Mouse (Mus musculus) lung, adult 2 months (tissue): ENCODE data around the gene Slc39a7. TPM values are rescaled to one million over a fixed set of nuclear protein-coding genes. Genes with fewer than 3 reads are reported as not detected.

Source experiments
- DNase-seq: peaks from one replicate; pipeline ENCODE4 v3.0.0; 2022
- H3K4me1 ChIP-seq: fragments of 200-500 bp; 2 replicates; pipeline ENCODE4 v1.6.1; 2011; ENCODE audit warnings: low read length; ENCODE audit not compliant: control insufficient read depth, insufficient read depth
- H3K4me3 ChIP-seq: fragments of 200-500 bp; replicated peaks from 2 replicates; pipeline ENCODE3; 2011; ENCODE audit warnings: low read depth, mild to moderate bottlenecking, control low read depth, low read length; ENCODE audit errors: extremely low read depth
- CTCF ChIP-seq: fragments of 200-500 bp; IDR thresholded peaks from 2 replicates; pipeline ENCODE4 v1.5.1; 2011; ENCODE audit warnings: mild to moderate bottlenecking, low read length, control low read depth; ENCODE audit not compliant: insufficient read depth
- POLR2A ChIP-seq: fragments of 200-500 bp; IDR thresholded peaks from 2 replicates; pipeline ENCODE4 v1.6.1; 2011; ENCODE audit warnings: low read depth, mild to moderate bottlenecking, control low read depth, low read length, borderline replicate concordance; ENCODE audit errors: extremely low read depth
- WGBS: fragments of 180-500 bp; shearing (Covaris S2); methylation state at CpG from one replicate; pipeline ENCODE4 v1.1.7; 2018; 5-methylcytosine and 5-hydroxymethylcytosine counted together
- polyA plus RNA-seq: library from polyadenylated mRNA; depleted of rRNA; stranded (reverse); fragments of >200 nt; gene quantifications from 2 replicates; pipeline ENCODE4 v1.2.3, GENCODE M21; 2012; rRNA removed

The Slc39a7 gene
- polyA plus RNA-seq, 1 experiment, result 183 TPM

GRCm38 (mm10) chr17:33980181-33981035 lies 51.1 kb downstream of the Slc39a7 start:
- Histone ChIP-seq H3K4me1 (peaks cover 15% of the 10 kb centered on the region), H3K4me3 (no peak overlapping the region)
- TF ChIP-seq POLR2A, result no peak
- TF ChIP-seq CTCF, result no peak
- no peak for DNase-seq
- 69% methylated on average over 19 of the region's 19 CpGs for WGBS

- H3K4me3 ChIP-seq, result no peak overlapping the region
- WGBS, result 47% methylated on average over 6 of the region's 6 CpGs
- TF ChIP-seq CTCF (no peak), POLR2A (no peak)
- DNase-seq, result no peak
- peaks cover 15% of the 10 kb centered on the region for H3K4me1 ChIP-seq
Measured at GRCm38 (mm10) chr17:33979512-33980050, 51.9 kb downstream of the Slc39a7 start.

GRCm38 (mm10) chr17:33978631-33979031 lies 52.9 kb downstream of the Slc39a7 start:
- peak; percentile 80 for DNase-seq
- TF ChIP-seq POLR2A (peak; percentile 84; the same call in 1 of the 2 replicates), CTCF (no peak)
- H3K4me3 ChIP-seq, result peak overlapping the region; percentile 81

More at GRCm38 (mm10) chr17:33978631-33979031, 52.9 kb downstream of the Slc39a7 start:
- H3K4me1 ChIP-seq, result peaks cover 15% of the 10 kb centered on the region
- WGBS, result under 1% methylated on average over 17 of the region's 17 CpGs

Other genes starting within 250 kb of the Slc39a7 start
- gene Angptl4, start 249.9 kb downstream of the Slc39a7 start, polyA plus RNA-seq, result 34.6 and 87.6 TPM in 2 replicates
- 395 and 450 TPM in 2 replicates for gene Kank3, start 221.2 kb downstream of the Slc39a7 start, polyA plus RNA-seq
- 506 and 507 TPM in 2 replicates for gene Rps28, start 207.1 kb downstream of the Slc39a7 start, polyA plus RNA-seq
- 334 and 389 TPM in 2 replicates for gene Ndufa7, start 207.1 kb downstream of the Slc39a7 start, polyA plus RNA-seq
- 28.3 and 30.4 TPM in 2 replicates for gene Cd320, start 188.6 kb downstream of the Slc39a7 start, polyA plus RNA-seq
- not detected in 2 replicates for gene Gm7029, start 157.8 kb downstream of the Slc39a7 start, polyA plus RNA-seq
- gene Kifc1, start 141.0 kb downstream of the Slc39a7 start, polyA plus RNA-seq, result 1.2 and 3.0 TPM in 2 replicates
- 0.33 and 0.41 TPM in 2 replicates for gene Platr17, start 126.5 kb downstream of the Slc39a7 start, polyA plus RNA-seq
- gene Daxx, start 122.3 kb downstream of the Slc39a7 start, polyA plus RNA-seq, result 33.7 and 35.9 TPM in 2 replicates
- gene Tapbp, start 115.8 kb downstream of the Slc39a7 start, polyA plus RNA-seq, result 225 and 249 TPM in 2 replicates
- gene Zbtb22, start 115.8 kb downstream of the Slc39a7 start, polyA plus RNA-seq, result 65.1 and 92.1 TPM in 2 replicates
- 247 and 272 TPM in 2 replicates for gene Rgl2, start 102.1 kb downstream of the Slc39a7 start, polyA plus RNA-seq
- gene Pfdn6, start 91.3 kb downstream of the Slc39a7 start, polyA plus RNA-seq, result 19.2 and 26.2 TPM in 2 replicates
- gene Wdr46, start 91.0 kb downstream of the Slc39a7 start, polyA plus RNA-seq, result 13.4 and 16.8 TPM in 2 replicates
- 11.4 and 12.6 TPM in 2 replicates for gene B3galt4, start 80.2 kb downstream of the Slc39a7 start, polyA plus RNA-seq
- 62.8 and 70.3 TPM in 2 replicates for gene Vps52, start 75.9 kb downstream of the Slc39a7 start, polyA plus RNA-seq
- 260 and 331 TPM in 2 replicates for gene Rps18, start 75.7 kb downstream of the Slc39a7 start, polyA plus RNA-seq
- gene H2-K1, start 31.3 kb downstream of the Slc39a7 start, polyA plus RNA-seq, result 2,389 and 3,036 TPM in 2 replicates
- 40.7 and 53.6 TPM in 2 replicates for gene Ring1, start 7.0 kb downstream of the Slc39a7 start, polyA plus RNA-seq
- gene H2-Ke6, start 3.6 kb downstream of the Slc39a7 start, polyA plus RNA-seq, result 91.2 and 130 TPM in 2 replicates
- gene Rxrb, start 130 bp upstream of the Slc39a7 start, polyA plus RNA-seq, result 63.2 and 79.8 TPM in 2 replicates
- gene Col11a2, start 7.8 kb upstream of the Slc39a7 start, polyA plus RNA-seq, result 1.0 and 1.3 TPM in 2 replicates
- gene H2-Oa, start 60.7 kb upstream of the Slc39a7 start, polyA plus RNA-seq, result 14.1 and 19.8 TPM in 2 replicates
- gene H2-DMa, start 87.9 kb upstream of the Slc39a7 start, polyA plus RNA-seq, result 109 and 118 TPM in 2 replicates
- gene Brd2, start 91.0 kb upstream of the Slc39a7 start, polyA plus RNA-seq, result 101 and 140 TPM in 2 replicates
- 33.3 and 38.9 TPM in 2 replicates for gene H2-DMb2, start 111.6 kb upstream of the Slc39a7 start, polyA plus RNA-seq
- gene H2-DMb1, start 121.4 kb upstream of the Slc39a7 start, polyA plus RNA-seq, result 146 and 187 TPM in 2 replicates
- 45.1 and 46.3 TPM in 2 replicates for gene Tap1, start 155.9 kb upstream of the Slc39a7 start, polyA plus RNA-seq
- 83.8 and 99.1 TPM in 2 replicates for gene Psmb9, start 156.1 kb upstream of the Slc39a7 start, polyA plus RNA-seq
- gene Psmb8, start 166.0 kb upstream of the Slc39a7 start, polyA plus RNA-seq, result 112 and 130 TPM in 2 replicates
- 68.8 and 70.9 TPM in 2 replicates for gene Tap2, start 171.8 kb upstream of the Slc39a7 start, polyA plus RNA-seq
- gene H2-Ob, start 207.2 kb upstream of the Slc39a7 start, polyA plus RNA-seq, result 18.8 and 34.6 TPM in 2 replicates
- gene H2-Ab1, start 226.0 kb upstream of the Slc39a7 start, polyA plus RNA-seq, result 1,370 and 1,736 TPM in 2 replicates